Mouse (Mus musculus) left cerebral cortex, postnatal 14 days (tissue): Measurements from ENCODE around the gene Crim1. TPM values are rescaled to one million over a fixed set of nuclear protein-coding genes. Genes with fewer than 3 reads are reported as not detected.

Experiments used
- DNase-seq, 2 experiments: peaks; one replicate each; pipeline ENCODE4 v3.0.0; 2021 to 2022; ENCODE audit warnings: low spot score in 2 of 2, mixed read lengths in 1 of 2
- intact Hi-C: fragments of 180-260 bp; cut with DNase I; formaldehyde crosslinking; loops from one replicate; pipeline ENCODE4 v1.15.1; 2025
- total RNA-seq, 2 experiments: library from RNA; stranded (reverse); gene quantifications; 2 replicates each; pipeline ENCODE4 v1.2.3; 2021

The Crim1 gene
- total RNA-seq, 2 experiments from 2014 or later: 51.7 to 62.8 TPM

GRCm38 (mm10) chr17:78206421-78206820, 6.4 kb downstream of the Crim1 start:
- intact Hi-C loops: no loop called here
- DNase-seq: no peak

- intact Hi-C loops: no loop called here
- DNase-seq: no peak
Observed at GRCm38 (mm10) chr17:78207246-78207645, 7.2 kb downstream of the Crim1 start.

- DNase-seq: no peak
- intact Hi-C loops: no loop called here
Observed at GRCm38 (mm10) chr17:78208805-78209204, 8.8 kb downstream of the Crim1 start.

- no peak for DNase-seq
- intact Hi-C loops: no loop called here
Observed at GRCm38 (mm10) chr17:78209646-78210045, 9.6 kb downstream of the Crim1 start.

GRCm38 (mm10) chr17:78211881-78212280, 11.8 kb downstream of the Crim1 start:
- no peak for DNase-seq
- intact Hi-C loops: no loop called here

- intact Hi-C loops: no loop called here
- DNase-seq: no peak
Observed at GRCm38 (mm10) chr17:78213128-78213527, 13.1 kb downstream of the Crim1 start.

GRCm38 (mm10) chr17:78216526-78216925, 16.5 kb downstream of the Crim1 start:
- intact Hi-C loops: no loop called here
- no peak for DNase-seq

- intact Hi-C loops: no loop called here
- DNase-seq: no peak
Observed at GRCm38 (mm10) chr17:78217406-78217805, 17.4 kb downstream of the Crim1 start.

GRCm38 (mm10) chr17:78218506-78219232, 18.6 kb downstream of the Crim1 start:
- DNase-seq: no peak
- intact Hi-C loops: no loop called here

- DNase-seq: peak; percentile 46 to 57
- intact Hi-C loops: no loop called here
Observed at GRCm38 (mm10) chr17:78221007-78221642, 21.1 kb downstream of the Crim1 start.

- DNase-seq: no peak
- intact Hi-C loops: no loop called here
Observed at GRCm38 (mm10) chr17:78221860-78222259, 21.8 kb downstream of the Crim1 start.

- DNase-seq: no peak
- intact Hi-C loops: no loop called here
Observed at GRCm38 (mm10) chr17:78223988-78224387, 23.9 kb downstream of the Crim1 start.

GRCm38 (mm10) chr17:78225547-78225946, 25.5 kb downstream of the Crim1 start:
- intact Hi-C loops: no loop called here
- DNase-seq: no peak

- no peak for DNase-seq
- intact Hi-C loops: no loop called here
Observed at GRCm38 (mm10) chr17:78227211-78227610, 27.2 kb downstream of the Crim1 start.

GRCm38 (mm10) chr17:78231567-78231966, 31.5 kb downstream of the Crim1 start:
- intact Hi-C loops: no loop called here
- no peak for DNase-seq

- DNase-seq: no peak
Observed at GRCm38 (mm10) chr17:78232703-78233102, 32.7 kb downstream of the Crim1 start.

GRCm38 (mm10) chr17:78233873-78234272, 33.8 kb downstream of the Crim1 start:
- intact Hi-C loops: no loop called here
- DNase-seq: no peak

More at GRCm38 (mm10) chr17:78232703-78233102, 32.7 kb downstream of the Crim1 start:
- intact Hi-C loops: no loop called here

GRCm38 (mm10) chr17:78236126-78236525, 36.1 kb downstream of the Crim1 start:
- intact Hi-C loops: no loop called here
- DNase-seq: no peak

- DNase-seq: no peak
- intact Hi-C loops: no loop called here
Observed at GRCm38 (mm10) chr17:78237954-78238353, 37.9 kb downstream of the Crim1 start.

GRCm38 (mm10) chr17:78240161-78240560, 40.1 kb downstream of the Crim1 start:
- intact Hi-C loops: no loop called here
- DNase-seq: no peak

- intact Hi-C loops: no loop called here
- no peak for DNase-seq
Observed at GRCm38 (mm10) chr17:78241238-78241637, 41.2 kb downstream of the Crim1 start.
